In genomic region chr4:45510163-45510562, GRCm38 (mm10) we compare ENCODE assay signal across 7 mouse cellular contexts. TPM values are rescaled to one million over a fixed set of nuclear protein-coding genes. Genes with fewer than 3 reads are reported as not detected.
DNase-seq lines count a peak whose midpoint lies in the region; ATAC-seq and TF ChIP-seq lines count a peak whose summit lies in the region.

No protein-coding gene starts in this region.

- H3K27ac ChIP-seq in forebrain, postnatal 0 days (ENCODE audit: low read depth, low read length) = no peak overlapping the region

- DNase-seq in Muller cell, postnatal 12 days (ENCODE audit: inconsistent ontology term) = peak; percentile 58
- DNase-seq in adrenal gland, postnatal 25 days = peak; percentile 86
- peak; percentile 68 for DNase-seq in lung, postnatal 10 days
- no peak for DNase-seq in right cerebral cortex, adult 18-20 months
- no peak for DNase-seq in cerebellum, postnatal 25 days
- DNase-seq in forebrain, postnatal 0 days = no peak

- H3K4me2 ChIP-seq in forebrain, postnatal 0 days (ENCODE audit: low read depth) = no peak overlapping the region

- ATAC-seq in hematopoietic stem cell, adult 5-6 weeks (replicated peaks in 1 of 2; ENCODE audit: insufficient read depth in 1 of 2, low FRiP score in 2 of 2, low TSS enrichment in 1 of 2, low read depth in 1 of 2, poor library complexity in 2 of 2, severe bottlenecking in 2 of 2) = peak; percentile 62 to 63
- ATAC-seq in forebrain, postnatal 0 days = no peak

- no peaks in the 10 kb centered on the region for H3K27me3 ChIP-seq in forebrain, postnatal 0 days (ENCODE audit: insufficient read depth, low read length)

- peaks cover 32% of the 10 kb centered on the region for H3K4me1 ChIP-seq in forebrain, postnatal 0 days (ENCODE audit: insufficient read depth)

- WGBS in forebrain, postnatal 0 days = 48% methylated on average over 6 of the region's 6 CpGs

- H3K36me3 ChIP-seq in forebrain, postnatal 0 days (ENCODE audit: insufficient read depth) = no peaks in the 10 kb centered on the region

- H3K9ac ChIP-seq in forebrain, postnatal 0 days = no peak overlapping the region

- no peak for TF ChIP-seq CTCF in forebrain, postnatal 0 days (IDR thresholded peaks at IDR 0.05; ENCODE audit: low read depth)

- H3K4me3 ChIP-seq in forebrain, postnatal 0 days (ENCODE audit: low read depth, low read length) = no peak overlapping the region

- no peaks in the 10 kb centered on the region for H3K9me3 ChIP-seq in forebrain, postnatal 0 days (ENCODE audit: low read length)

RNA-seq across cellular contexts. Expression of gene Shb, which starts 22.1 kb away (rescaled TPM):
- 88.4 and 94.4 TPM in 2 replicates for total RNA-seq in adrenal gland, postnatal 25 days (2021)
- total RNA-seq in hematopoietic stem cell, adult 5-6 weeks (2017) = 4.5 and 7.6 TPM in 2 replicates
- 26.7 and 32.6 TPM in 2 replicates for total RNA-seq in forebrain, postnatal 0 days (2014; rRNA removed)
- polyA plus RNA-seq in forebrain, postnatal 0 days (2015; fragmentation: Nextera tagmentation; extraction: Ambion mirVana) = 8.5 and 8.6 TPM in 2 replicates

Comparison
In these comparisons a context has a peak if more than half of its experiments do, and no peak if none do; other contexts are left out.
1. DNase-seq: peak in Muller cell, postnatal 12 days (single experiment), adrenal gland, postnatal 25 days (single experiment) and lung, postnatal 10 days (single experiment); none in right cerebral cortex, adult 18-20 months (single experiment), cerebellum, postnatal 25 days (0 of 2) and forebrain, postnatal 0 days (single experiment).